Mouse (Mus musculus) myocyte (in vitro differentiated cells): Measurements from ENCODE around the gene Prkch. TPM values are rescaled to one million over a fixed set of nuclear protein-coding genes. Genes with fewer than 3 reads are reported as not detected.

Experiments
- H3K27me3 ChIP-seq: one replicate; pipeline ENCODE4 v1.6.1; 2011; ENCODE audit not compliant: control insufficient read depth, insufficient read depth, insufficient read length
- H3K36me3 ChIP-seq: one replicate; pipeline ENCODE4 v1.6.1; 2011; ENCODE audit not compliant: control insufficient read depth, insufficient read depth
- H3K4me2 ChIP-seq: one replicate; pipeline ENCODE4 v1.6.1; 2011; ENCODE audit warnings: low read depth, control low read depth
- H3K4me3 ChIP-seq: one replicate; pipeline ENCODE4 v1.5.1; 2011; ENCODE audit warnings: mild to moderate bottlenecking, control low read depth, moderate library complexity
- H3K79me2 ChIP-seq: one replicate; pipeline ENCODE4 v1.6.1; 2011; ENCODE audit not compliant: control insufficient read depth, insufficient read depth
- H3ac ChIP-seq: one replicate; pipeline ENCODE4 v1.6.1; 2011; ENCODE audit not compliant: control insufficient read depth, insufficient read length
- CEBPB ChIP-seq: IDR thresholded peaks from 2 replicates; pipeline ENCODE4 v1.6.1; 2011; ENCODE audit warnings: mild to moderate bottlenecking, moderate library complexity; ENCODE audit not compliant: poor library complexity, insufficient read depth, severe bottlenecking
- E2F4 ChIP-seq: IDR thresholded peaks from one replicate; pipeline ENCODE4 v1.6.1; 2011; ENCODE audit warnings: mild to moderate bottlenecking, control low read depth, moderate library complexity; ENCODE audit not compliant: insufficient read depth
- MAX ChIP-seq: IDR thresholded peaks from one replicate; pipeline ENCODE4 v1.6.1; 2011; ENCODE audit warnings: low read depth, mild to moderate bottlenecking, control low read depth
- MYOD1 ChIP-seq, 3 experiments: IDR thresholded peaks; one replicate each; pipeline ENCODE4 v1.6.1; 2011; ENCODE audit warnings: control low read depth in 2 of 3, low read depth in 2 of 3, mild to moderate bottlenecking in 2 of 3, moderate library complexity in 1 of 3; ENCODE audit not compliant: insufficient read length in 2 of 3, control insufficient read depth in 1 of 3
- MYOG ChIP-seq, 3 experiments: IDR thresholded peaks; one replicate each; pipeline ENCODE4 v1.6.1; 2011; ENCODE audit warnings: control low read depth in 2 of 3, low read depth in 2 of 3, mild to moderate bottlenecking in 2 of 3; ENCODE audit not compliant: insufficient read length in 2 of 3, control insufficient read depth in 1 of 3, insufficient read depth in 1 of 3
- POLR2A ChIP-seq: IDR thresholded peaks from one replicate; pipeline ENCODE4 v1.6.1; 2011; ENCODE audit warnings: low read depth, mild to moderate bottlenecking, control low read depth, moderate library complexity; ENCODE audit not compliant: insufficient read length
- POLR2AphosphoS2 ChIP-seq: IDR thresholded peaks from one replicate; pipeline ENCODE4 v1.6.1; 2011; ENCODE audit warnings: low read depth, control low read depth; ENCODE audit not compliant: insufficient read length
- REST ChIP-seq: IDR thresholded peaks from one replicate; pipeline ENCODE4 v1.6.1; 2011; ENCODE audit warnings: mild to moderate bottlenecking, control low read depth, moderate library complexity; ENCODE audit not compliant: insufficient read depth, insufficient read length
- SRF ChIP-seq: IDR thresholded peaks from one replicate; pipeline ENCODE4 v1.6.1; 2011; ENCODE audit warnings: low read depth; ENCODE audit not compliant: control insufficient read depth, insufficient read length
- TCF12 ChIP-seq: IDR thresholded peaks from one replicate; pipeline ENCODE4 v1.6.1; 2011; ENCODE audit warnings: mild to moderate bottlenecking, control low read depth; ENCODE audit not compliant: poor library complexity, insufficient read depth, severe bottlenecking
- TCF3 ChIP-seq: IDR thresholded peaks from one replicate; pipeline ENCODE4 v1.6.1; 2011; ENCODE audit warnings: low read depth, control low read depth; ENCODE audit not compliant: insufficient read length
- USF1 ChIP-seq: IDR thresholded peaks from one replicate; pipeline ENCODE4 v1.6.1; 2011; ENCODE audit warnings: low read depth, mild to moderate bottlenecking, control low read depth, moderate library complexity
- polyA plus RNA-seq: library from polyadenylated mRNA; unstranded; fragments of >200 nt; fragmentation: generic; extraction: Trizol; gene quantifications from one replicate; pipeline ENCODE4 v1.2.1, GENCODE M21; 2012; ENCODE audit warnings: missing spikeins

The Prkch gene
- polyA plus RNA-seq, 1 experiment, result 0.10 TPM

GRCm38 (mm10) chr12:73807228-73807627 lies 222.6 kb downstream of the Prkch start:
- Histone ChIP-seq H3K4me2 (no peak overlapping the region), H3ac (no peak overlapping the region), H3K4me3 (no peak overlapping the region), H3K36me3 (no peaks in the 10 kb centered on the region), H3K27me3 (no peaks in the 10 kb centered on the region), H3K79me2 (no peaks in the 10 kb centered on the region)
- no peak for TF ChIP-seq POLR2AphosphoS2
- no peak for TF ChIP-seq POLR2A
- TF ChIP-seq MYOG (IDR thresholded peaks at IDR 0.05; ENCODE audit: control insufficient read depth in 1 of 3, insufficient read depth in 1 of 3, insufficient read length in 2 of 3, low read depth in 2 of 3), result no peak
- TF ChIP-seq E2F4, result no peak
- TF ChIP-seq USF1, result no peak
- TF ChIP-seq TCF3, result no peak
- no peak for TF ChIP-seq TCF12
- peak; percentile 64; the same call in 1 of the 2 replicates for TF ChIP-seq CEBPB

DNA sequence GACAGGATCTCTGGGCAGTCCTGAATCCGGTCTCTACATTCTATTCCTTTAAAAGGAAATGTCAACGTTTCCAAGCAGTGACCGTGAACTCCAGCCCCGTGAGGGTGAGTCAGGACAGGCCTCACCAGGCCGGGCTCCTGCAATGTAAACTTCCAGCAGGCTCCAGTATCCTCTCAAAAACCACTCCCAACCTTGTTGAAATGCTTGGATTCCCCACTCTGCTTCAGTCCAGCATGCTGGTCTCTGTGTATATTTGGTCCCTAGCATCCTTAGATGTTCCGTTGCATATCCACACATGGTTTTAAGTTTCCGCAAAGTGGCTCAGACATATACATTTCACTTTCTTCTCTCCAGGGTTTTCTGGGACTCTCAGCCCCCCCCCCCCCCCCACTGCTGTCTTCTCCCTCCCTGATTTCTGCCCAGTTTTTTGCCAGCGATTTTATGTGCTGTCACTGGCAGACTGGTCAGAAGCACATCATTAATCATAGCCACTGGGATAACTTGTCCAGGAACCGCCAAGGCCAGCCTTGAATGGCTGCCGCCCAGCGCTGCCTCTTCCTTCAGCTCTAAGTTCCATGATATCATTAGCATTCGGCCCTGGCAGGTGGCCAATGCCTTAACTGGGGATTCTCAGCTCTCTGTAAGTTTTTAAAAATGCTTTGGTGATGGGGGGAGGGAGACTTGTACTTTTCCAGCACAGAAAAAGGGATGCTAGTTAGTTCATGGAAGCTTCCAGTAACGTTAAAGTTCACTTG lies 225.6 kb downstream of the Prkch start:
- peak overlapping the region; percentile 69 for H3K4me2 ChIP-seq
- TF ChIP-seq CEBPB (no peak), POLR2A (no peak), TCF12 (no peak), POLR2AphosphoS2 (no peak), REST (no peak), MAX (no peak), MYOD1 (IDR thresholded peaks at IDR 0.05; ENCODE audit: control insufficient read depth in 1 of 3, insufficient read length in 2 of 3, low read depth in 2 of 3) (no peak), E2F4 (no peak), TCF3 (no peak), SRF (no peak), USF1 (no peak), MYOG (IDR thresholded peaks at IDR 0.05; ENCODE audit: control insufficient read depth in 1 of 3, insufficient read depth in 1 of 3, insufficient read length in 2 of 3, low read depth in 2 of 3) (no peak)
- H3K36me3 ChIP-seq, result no peaks in the 10 kb centered on the region
- H3K27me3 ChIP-seq, result no peaks in the 10 kb centered on the region
- no peak overlapping the region for H3ac ChIP-seq
- no peak overlapping the region for H3K4me3 ChIP-seq
- H3K79me2 ChIP-seq, result no peaks in the 10 kb centered on the region

DNA sequence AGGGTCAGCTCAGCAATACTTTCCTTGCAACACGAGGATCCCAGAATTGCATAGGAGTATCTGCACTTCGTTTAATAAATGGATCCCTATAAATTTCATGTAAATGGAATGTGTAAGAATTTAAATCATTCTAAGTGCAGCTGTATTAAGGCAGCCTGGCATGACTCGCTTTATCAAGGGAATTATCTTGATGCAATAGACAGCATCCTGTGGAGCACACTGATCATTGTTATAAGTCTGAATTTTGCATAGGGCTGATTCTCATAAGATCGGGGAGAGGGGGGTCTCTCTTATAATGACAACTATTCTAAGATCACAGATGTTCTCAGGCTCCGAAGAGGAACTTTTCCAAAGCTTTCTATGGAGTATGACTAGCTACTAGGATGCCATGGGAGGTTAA lies 226.3 kb downstream of the Prkch start:
- Histone ChIP-seq H3K4me3 (no peak overlapping the region), H3ac (no peak overlapping the region), H3K27me3 (no peaks in the 10 kb centered on the region), H3K79me2 (no peaks in the 10 kb centered on the region), H3K4me2 (peak overlapping the region; percentile 69), H3K36me3 (no peaks in the 10 kb centered on the region)
- no peak for TF ChIP-seq USF1
- no peak for TF ChIP-seq POLR2AphosphoS2
- TF ChIP-seq MAX, result no peak
- TF ChIP-seq TCF3, result no peak

GRCm38 (mm10) chr12:73812198-73812597 lies 227.6 kb downstream of the Prkch start:
- Histone ChIP-seq H3K4me3 (no peak overlapping the region), H3K4me2 (no peak overlapping the region), H3K79me2 (no peaks in the 10 kb centered on the region), H3K36me3 (no peaks in the 10 kb centered on the region), H3K27me3 (no peaks in the 10 kb centered on the region), H3ac (no peak overlapping the region)
- no peak for TF ChIP-seq CEBPB
- no peak for TF ChIP-seq MYOG (IDR thresholded peaks at IDR 0.05; ENCODE audit: control insufficient read depth in 1 of 3, insufficient read depth in 1 of 3, insufficient read length in 2 of 3, low read depth in 2 of 3)
- TF ChIP-seq POLR2A, result no peak
- no peak for TF ChIP-seq POLR2AphosphoS2
- TF ChIP-seq MAX, result no peak
- no peak for TF ChIP-seq REST
- TF ChIP-seq MYOD1 (IDR thresholded peaks at IDR 0.05; ENCODE audit: control insufficient read depth in 1 of 3, insufficient read length in 2 of 3, low read depth in 2 of 3), result no peak
- no peak for TF ChIP-seq SRF
- no peak for TF ChIP-seq TCF12
- TF ChIP-seq E2F4, result no peak
- no peak for TF ChIP-seq USF1

DNA sequence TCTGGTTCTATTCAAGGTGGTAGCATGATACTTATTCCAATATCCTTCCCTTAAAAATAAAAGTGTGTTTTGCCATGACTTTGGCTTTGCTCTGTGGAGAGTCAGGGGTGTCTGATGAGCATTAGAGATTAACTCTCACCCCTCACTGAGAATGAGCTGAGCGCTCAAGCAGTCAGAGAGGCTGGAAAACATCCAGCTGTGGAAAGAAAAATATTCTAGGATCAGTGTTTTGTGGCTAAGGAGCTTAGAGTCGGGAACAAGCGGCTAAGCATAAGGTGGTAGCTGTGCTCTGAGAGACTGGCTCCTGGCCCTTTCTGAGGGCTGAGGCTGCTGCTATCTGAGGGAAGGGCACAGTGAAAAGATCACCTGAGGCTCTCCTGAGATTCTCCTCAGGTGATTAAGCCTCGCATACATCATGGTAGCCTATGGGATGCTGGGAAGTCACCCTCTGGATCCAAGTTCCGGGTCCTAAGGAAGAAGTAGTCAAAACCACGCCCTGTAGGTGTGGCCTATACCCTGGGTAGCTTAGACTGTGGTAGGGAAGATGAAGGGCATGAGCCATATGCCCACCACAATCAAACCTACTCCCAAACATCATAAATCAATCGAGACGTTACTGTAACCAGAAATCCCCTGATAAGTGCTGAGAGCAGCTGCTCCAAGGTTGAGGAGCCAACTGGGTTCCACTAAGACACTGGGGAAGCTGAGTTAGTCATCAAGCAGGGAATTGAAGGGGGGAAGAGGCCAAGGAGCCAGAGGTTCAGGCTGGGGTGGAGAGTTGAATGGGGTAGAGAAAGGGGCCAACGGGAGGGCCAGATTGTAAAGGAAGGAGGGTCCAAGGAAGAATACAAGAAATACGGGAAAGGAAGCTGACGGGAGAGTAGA lies 228.7 kb downstream of the Prkch start:
- no peak overlapping the region for H3ac ChIP-seq
- TF ChIP-seq TCF12, result peak; percentile 36
- peak in 2 of 3 experiments; percentile 78 to 81 for TF ChIP-seq MYOD1 (IDR thresholded peaks at IDR 0.05; ENCODE audit: control insufficient read depth in 1 of 3, insufficient read length in 2 of 3, low read depth in 2 of 3)
- TF ChIP-seq TCF3, result no peak
- H3K27me3 ChIP-seq, result no peaks in the 10 kb centered on the region
- H3K79me2 ChIP-seq, result no peaks in the 10 kb centered on the region
- no peak overlapping the region for H3K4me3 ChIP-seq
- no peaks in the 10 kb centered on the region for H3K36me3 ChIP-seq
- H3K4me2 ChIP-seq, result peak overlapping the region; percentile 65
